Mouse (Mus musculus) G1E (cell line): ENCODE results near the gene Ube2m.

Source experiments
- CTCF ChIP-seq: IDR thresholded peaks from 2 replicates; pipeline ENCODE4 v1.5.1; 2012; ENCODE audit warnings: low read depth, low read length, inconsistent platforms, mixed read lengths
- GATA1 ChIP-seq: IDR thresholded peaks from 2 replicates; pipeline ENCODE4 v1.6.1; 2012; ENCODE audit warnings: borderline replicate concordance, low read length, inconsistent platforms, mixed read lengths
- GATA2 ChIP-seq: IDR thresholded peaks from 2 replicates; pipeline ENCODE4 v1.6.1; 2012; ENCODE audit warnings: low read depth, low read length, inconsistent platforms, borderline replicate concordance
- POLR2AphosphoS5 ChIP-seq: IDR thresholded peaks from 2 replicates; pipeline ENCODE4 v1.6.1; 2012; ENCODE audit warnings: low read depth, low read length, inconsistent platforms; ENCODE audit not compliant: insufficient replicate concordance
- TAL1 ChIP-seq: conservative IDR thresholded peaks from 2 replicates; pipeline ENCODE4 v1.6.1; 2012; ENCODE audit warnings: low read depth, low read length, inconsistent platforms, mixed read lengths

DNA sequence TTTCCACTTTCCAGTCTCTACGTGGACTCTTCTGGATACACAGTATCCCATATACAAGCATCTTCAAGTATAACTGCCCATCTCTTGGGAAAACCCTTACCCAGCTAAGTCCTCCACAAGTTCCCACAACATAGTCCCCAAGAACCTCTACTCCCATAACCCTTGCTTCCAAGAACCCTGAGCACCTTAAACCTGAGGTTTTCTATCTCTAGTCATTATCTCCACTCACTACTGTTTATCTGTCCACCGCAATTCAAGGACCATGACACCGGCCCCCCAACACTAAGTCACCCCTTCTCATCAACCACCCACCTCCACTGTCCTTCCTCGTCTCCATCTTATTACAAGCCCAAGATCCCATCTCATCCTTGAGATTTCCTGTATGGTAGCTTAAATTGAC lies 1.3 kb downstream of the Ube2m start:
- TF ChIP-seq CTCF: no peak
- TF ChIP-seq GATA1: no peak
- TF ChIP-seq TAL1: no peak
- TF ChIP-seq POLR2AphosphoS5: no peak
- TF ChIP-seq GATA2: no peak
